13 mouse cellular contexts compared by ENCODE assay signal in the genomic region with DNA sequence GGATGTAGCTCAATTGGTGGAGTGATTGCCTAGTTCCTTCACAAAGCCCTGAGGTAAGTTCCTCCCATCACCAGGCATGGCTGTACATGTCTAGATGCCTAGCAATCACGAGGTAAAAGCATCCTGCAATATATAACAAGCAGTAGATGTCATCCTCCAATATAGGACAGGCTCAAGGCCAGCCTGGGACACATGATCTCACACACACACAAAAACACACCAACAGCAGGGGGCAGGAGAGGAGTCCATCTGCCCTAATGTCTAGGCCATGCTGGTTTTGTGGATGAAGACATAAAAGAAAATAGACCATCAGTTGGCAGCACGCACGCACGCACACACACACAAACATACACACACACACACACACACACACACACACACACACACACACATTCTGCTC. TPM values are rescaled to one million over a fixed set of nuclear protein-coding genes. Genes with fewer than 3 reads are reported as not detected.
DNase-seq lines count a peak whose midpoint lies in the region; ATAC-seq and TF ChIP-seq lines count a peak whose summit lies in the region.
"Had no signal": no experiment of that assay in that cellular context is flagged by ENCODE, and none has a peak within 500 bp of the region (broad histone marks: within the 10 kb centered on the region; RNA-seq: fewer than 3 reads in every experiment).

No protein-coding gene starts in this region.

- peaks cover 46% of the 10 kb centered on the region for H3K4me1 ChIP-seq in heart, embryonic 10.5 days
- no peaks in the 10 kb centered on the region for H3K4me1 ChIP-seq in midbrain, postnatal 0 days (ENCODE audit: insufficient read depth, low read length)
- peaks cover 58% of the 10 kb centered on the region for H3K4me1 ChIP-seq in midbrain, embryonic 10.5 days
- H3K4me1 ChIP-seq in limb, embryonic 12.5 days (replicated peaks), result peaks cover 43% of the 10 kb centered on the region
- H3K4me1 ChIP-seq in stomach, postnatal 0 days (replicated peaks; ENCODE audit: control insufficient read depth, insufficient read depth), result peaks cover 4% of the 10 kb centered on the region

- no peak for TF ChIP-seq EP300 in stomach, postnatal 0 days (optimal IDR thresholded peaks at IDR 0.05)

- H3K9me3 ChIP-seq in heart, embryonic 10.5 days, result no peaks in the 10 kb centered on the region
- no peaks in the 10 kb centered on the region for H3K9me3 ChIP-seq in midbrain, postnatal 0 days (ENCODE audit: low read length)
- H3K9me3 ChIP-seq in midbrain, embryonic 10.5 days (replicated peaks), result no peaks in the 10 kb centered on the region
- H3K9me3 ChIP-seq in limb, embryonic 12.5 days, result no peaks in the 10 kb centered on the region
- no peaks in the 10 kb centered on the region for H3K9me3 ChIP-seq in stomach, postnatal 0 days (ENCODE audit: control insufficient read depth, low read length)
- H3K9me3 ChIP-seq: heart, embryonic 13.5 days; neural tube, embryonic 13.5 days had no signal

- no peak for ATAC-seq in midbrain, postnatal 0 days (ENCODE audit: low FRiP score)
- ATAC-seq in limb, embryonic 12.5 days (ENCODE audit: insufficient number of reproducible peaks, insufficient read depth, low FRiP score, low TSS enrichment, low read depth), result no peak
- ATAC-seq in stomach, postnatal 0 days (ENCODE audit: low FRiP score, low TSS enrichment), result no peak
- no peak for ATAC-seq in inflammation-experienced regulatory T-cells, adult 6 months

- H3K9ac ChIP-seq in midbrain, postnatal 0 days (replicated peaks; ENCODE audit: low read length, poor library complexity, severe bottlenecking), result no peak overlapping the region
- no peak overlapping the region for H3K9ac ChIP-seq in limb, embryonic 12.5 days (replicated peaks)
- H3K9ac ChIP-seq in stomach, postnatal 0 days (ENCODE audit: low read length), result no peak overlapping the region
- H3K9ac ChIP-seq: heart, embryonic 13.5 days; neural tube, embryonic 13.5 days had no signal

- no peak overlapping the region for H3K4me3 ChIP-seq in heart, embryonic 10.5 days
- H3K4me3 ChIP-seq in midbrain, postnatal 0 days (ENCODE audit: low read depth, low read length), result no peak overlapping the region
- H3K4me3 ChIP-seq in midbrain, embryonic 10.5 days, result no peak overlapping the region
- no peak overlapping the region for H3K4me3 ChIP-seq in limb, embryonic 12.5 days (replicated peaks)
- H3K4me3 ChIP-seq in stomach, postnatal 0 days (ENCODE audit: low read depth, low read length), result no peak overlapping the region
- H3K4me3 ChIP-seq: heart, embryonic 13.5 days; neural tube, embryonic 13.5 days had no signal

- DNase-seq in heart, embryonic 10.5 days (ENCODE audit: low spot score), result no peak
- DNase-seq in heart, adult 11 months, result no peak
- DNase-seq in midbrain, postnatal 0 days (ENCODE audit: low spot score), result no peak
- no peak for DNase-seq in midbrain, embryonic 10.5 days (ENCODE audit: low spot score)
- DNase-seq in stomach, postnatal 0 days (ENCODE audit: low spot score), result peak; percentile 39
- DNase-seq in spleen, adult 12 weeks (ENCODE audit: low spot score), result no peak
- DNase-seq: embryo, embryonic 11 days; right cerebral cortex, postnatal 25 days had no signal

- peak; percentile 25 for TF ChIP-seq CTCF in midbrain, postnatal 0 days (IDR thresholded peaks at IDR 0.05)
- peak; percentile 64 for TF ChIP-seq CTCF in stomach, postnatal 0 days (IDR thresholded peaks at IDR 0.05; ENCODE audit: low read depth)

- H3K27me3 ChIP-seq in heart, embryonic 10.5 days (ENCODE audit: insufficient read depth, poor library complexity, severe bottlenecking), result peaks cover 20% of the 10 kb centered on the region; the same call in 1 of the 2 replicates
- no peaks in the 10 kb centered on the region for H3K27me3 ChIP-seq in midbrain, postnatal 0 days (ENCODE audit: insufficient read depth, low read length)
- H3K27me3 ChIP-seq in midbrain, embryonic 10.5 days (ENCODE audit: low read depth, poor library complexity, severe bottlenecking), result peaks cover 32% of the 10 kb centered on the region
- H3K27me3 ChIP-seq in limb, embryonic 12.5 days, result peaks cover 30% of the 10 kb centered on the region; the same call in 1 of the 2 replicates
- no peaks in the 10 kb centered on the region for H3K27me3 ChIP-seq in stomach, postnatal 0 days (ENCODE audit: control insufficient read depth, insufficient read depth, low read length)

- no peaks in the 10 kb centered on the region for H3K36me3 ChIP-seq in heart, embryonic 10.5 days
- no peaks in the 10 kb centered on the region for H3K36me3 ChIP-seq in midbrain, postnatal 0 days (ENCODE audit: insufficient read depth, low read length)
- no peaks in the 10 kb centered on the region for H3K36me3 ChIP-seq in midbrain, embryonic 10.5 days
- H3K36me3 ChIP-seq in limb, embryonic 12.5 days, result no peaks in the 10 kb centered on the region
- H3K36me3 ChIP-seq in stomach, postnatal 0 days (ENCODE audit: control insufficient read depth, insufficient read depth, low read length), result no peaks in the 10 kb centered on the region
- H3K36me3 ChIP-seq: heart, embryonic 13.5 days; neural tube, embryonic 13.5 days had no signal

- no peak overlapping the region for H3K4me2 ChIP-seq in midbrain, postnatal 0 days (ENCODE audit: low read depth, low read length, poor library complexity, severe bottlenecking)
- no peak overlapping the region for H3K4me2 ChIP-seq in limb, embryonic 12.5 days
- H3K4me2 ChIP-seq in stomach, postnatal 0 days (replicated peaks; ENCODE audit: low read depth), result no peak overlapping the region
- H3K4me2 ChIP-seq: heart, embryonic 13.5 days; midbrain, embryonic 11.5 days; neural tube, embryonic 13.5 days had no signal

- 0 out of 2 replicates have a peak overlapping the region, but pooled peaks have one; percentile 17 for H3K27ac ChIP-seq in heart, embryonic 10.5 days
- no peak overlapping the region for H3K27ac ChIP-seq in midbrain, postnatal 0 days (ENCODE audit: low read depth, low read length)
- no peak overlapping the region for H3K27ac ChIP-seq in midbrain, embryonic 10.5 days (replicated peaks)
- H3K27ac ChIP-seq in limb, embryonic 12.5 days, result peak overlapping the region; percentile 79; the same call in 1 of the 2 replicates
- H3K27ac ChIP-seq in stomach, postnatal 0 days (replicated peaks), result no peak overlapping the region
- H3K27ac ChIP-seq: heart, embryonic 13.5 days; neural tube, embryonic 13.5 days had no signal

- WGBS in heart, embryonic 10.5 days, result 88% methylated on average over 4 of the region's 4 CpGs
- WGBS in midbrain, postnatal 0 days, result 84% methylated on average over 4 of the region's 4 CpGs
- 88% methylated on average over 4 of the region's 4 CpGs for WGBS in midbrain, embryonic 10.5 days
- WGBS in limb, embryonic 12.5 days, result 80% methylated on average over 4 of the region's 4 CpGs
- 84% methylated on average over 4 of the region's 4 CpGs for WGBS in stomach, postnatal 0 days

RNA-seq across cellular contexts. Expression of a gene that starts 40.9 kb away (rescaled TPM):
- not detected in 2 replicates for polyA plus RNA-seq in heart, embryonic 10.5 days (2016; fragmentation: Nextera tagmentation; extraction: Ambion mirVana)
- not detected in 2 replicates for total RNA-seq in midbrain, postnatal 0 days (2014; rRNA removed)
- not detected in 2 replicates for polyA plus RNA-seq in midbrain, postnatal 0 days (2015; fragmentation: Nextera tagmentation; extraction: Ambion mirVana)
- polyA plus RNA-seq in midbrain, embryonic 10.5 days (2016; fragmentation: Nextera tagmentation; extraction: Ambion mirVana), result not detected in 2 replicates
- polyA plus RNA-seq in limb, embryonic 12.5 days (2016; fragmentation: Nextera tagmentation; extraction: Ambion mirVana), result not detected in 2 replicates
- not detected in 2 replicates for polyA plus RNA-seq in stomach, postnatal 0 days (2015; fragmentation: Nextera tagmentation; extraction: Ambion mirVana)
- not detected for polyA plus RNA-seq in inflammation-experienced regulatory T-cells, adult 6 months (2017; shearing (Covaris generic))
- polyA plus RNA-seq: heart, embryonic 13.5 days; midbrain, embryonic 11.5 days; neural tube, embryonic 13.5 days had no signal

RNA-seq across cellular contexts. Expression of a gene that starts 49.3 kb away (rescaled TPM):
- 0.31 and 0.79 TPM in 2 replicates for polyA plus RNA-seq in heart, embryonic 10.5 days (2016; fragmentation: Nextera tagmentation; extraction: Ambion mirVana)
- 39.6 and 71.7 TPM in 2 replicates for total RNA-seq in midbrain, postnatal 0 days (2014; rRNA removed)
- 32.3 and 36.2 TPM in 2 replicates for polyA plus RNA-seq in midbrain, postnatal 0 days (2015; fragmentation: Nextera tagmentation; extraction: Ambion mirVana)
- 1.8 and 2.2 TPM in 2 replicates for polyA plus RNA-seq in midbrain, embryonic 10.5 days (2016; fragmentation: Nextera tagmentation; extraction: Ambion mirVana)
- polyA plus RNA-seq in limb, embryonic 12.5 days (2016; fragmentation: Nextera tagmentation; extraction: Ambion mirVana), result 8.3 and 9.9 TPM in 2 replicates
- 1.1 TPM in 2 replicates for polyA plus RNA-seq in stomach, postnatal 0 days (2015; fragmentation: Nextera tagmentation; extraction: Ambion mirVana)
- not detected for polyA plus RNA-seq in inflammation-experienced regulatory T-cells, adult 6 months (2017; shearing (Covaris generic))

RNA-seq across cellular contexts. Expression of a gene that starts 58.2 kb away (rescaled TPM):
- polyA plus RNA-seq in heart, embryonic 10.5 days (2016; fragmentation: Nextera tagmentation; extraction: Ambion mirVana), result 21.2 and 27.5 TPM in 2 replicates
- 34.1 and 41.2 TPM in 2 replicates for total RNA-seq in midbrain, postnatal 0 days (2014; rRNA removed)
- 13.8 and 14.6 TPM in 2 replicates for polyA plus RNA-seq in midbrain, postnatal 0 days (2015; fragmentation: Nextera tagmentation; extraction: Ambion mirVana)
- polyA plus RNA-seq in midbrain, embryonic 10.5 days (2016; fragmentation: Nextera tagmentation; extraction: Ambion mirVana), result 9.4 and 11.3 TPM in 2 replicates
- 18.5 and 20.0 TPM in 2 replicates for polyA plus RNA-seq in limb, embryonic 12.5 days (2016; fragmentation: Nextera tagmentation; extraction: Ambion mirVana)
- polyA plus RNA-seq in stomach, postnatal 0 days (2015; fragmentation: Nextera tagmentation; extraction: Ambion mirVana), result 6.8 and 7.8 TPM in 2 replicates
- polyA plus RNA-seq in inflammation-experienced regulatory T-cells, adult 6 months (2017; shearing (Covaris generic)), result 1 to 10 TPM in 2 of 3 experiments, under 1 TPM in 1; 0.67 to 1.7 (median 1.5) TPM

Comparison
In these comparisons a context has a peak if more than half of its experiments do, and no peak if none do; other contexts are left out.
1. H3K27ac ChIP-seq: peak in heart, embryonic 10.5 days (single experiment) and limb, embryonic 12.5 days (single experiment); none in midbrain, postnatal 0 days (single experiment), midbrain, embryonic 10.5 days (single experiment) and stomach, postnatal 0 days (single experiment).